Mouse (Mus musculus) C2C12 (cell line): Measurements from ENCODE around the gene Pknox1.

Source experiments
- CEBPB ChIP-seq: IDR thresholded peaks from one replicate; pipeline ENCODE4 v1.6.1; 2011; ENCODE audit warnings: low read depth, mild to moderate bottlenecking, control low read depth, moderate library complexity
- CTCF ChIP-seq: IDR thresholded peaks from one replicate; pipeline ENCODE4 v1.5.1; 2011; ENCODE audit not compliant: control insufficient read depth, insufficient read depth, insufficient read length
- MAX ChIP-seq: IDR thresholded peaks from one replicate; pipeline ENCODE4 v1.6.1; 2011; ENCODE audit warnings: mild to moderate bottlenecking, control low read depth
- MYOD1 ChIP-seq: IDR thresholded peaks from one replicate; pipeline ENCODE4 v1.6.1; 2011; ENCODE audit warnings: low read depth; ENCODE audit not compliant: control insufficient read depth, insufficient read length

- TF ChIP-seq CTCF = no peak
- no peak for TF ChIP-seq MAX
- TF ChIP-seq MYOD1 = no peak
- TF ChIP-seq CEBPB = no peak
These were observed 75.1 kb downstream of the Pknox1 start for GRCm38 (mm10) chr17:31639651-31640050.
